Mouse (Mus musculus): ENCODE data around the gene Myo9b. TPM values are rescaled to one million over a fixed set of nuclear protein-coding genes. Genes with fewer than 3 reads are reported as not detected.
"Not testable (repeated sequence)": the region's sequence is repeated elsewhere in the genome, so short reads cannot be mapped to it uniquely, and the experiment has no call there.

The Myo9b gene
- total RNA-seq, 2 experiments from 2014 or later, result 29.1 to 32.8 TPM

- no peak for DNase-seq (ENCODE audit: low spot score in 2 of 2)
Measured at GRCm38 (mm10) chr8:71296188-71296621, 23.7 kb downstream of the Myo9b start.

DNA sequence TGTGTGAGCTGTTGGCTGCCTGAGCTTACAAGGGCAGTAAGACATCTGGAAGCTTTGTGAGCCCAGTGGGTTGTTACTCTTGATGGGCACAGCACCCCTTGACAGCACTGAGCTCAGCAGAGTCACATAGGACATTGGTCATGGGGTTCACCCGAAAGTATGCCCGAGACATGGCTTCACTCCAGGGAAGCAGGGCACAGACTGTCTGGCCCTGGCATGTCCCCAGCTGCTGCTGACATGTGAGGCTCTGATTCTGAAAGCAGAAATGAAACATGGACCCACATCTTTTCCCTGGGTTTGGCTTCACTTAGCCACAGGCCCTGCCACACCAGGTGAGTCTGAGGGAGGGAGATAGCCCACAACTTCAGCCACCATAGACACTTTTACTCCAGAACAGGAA lies 24.3 kb downstream of the Myo9b start:
- no peak for DNase-seq (ENCODE audit: low spot score in 2 of 2)

DNA sequence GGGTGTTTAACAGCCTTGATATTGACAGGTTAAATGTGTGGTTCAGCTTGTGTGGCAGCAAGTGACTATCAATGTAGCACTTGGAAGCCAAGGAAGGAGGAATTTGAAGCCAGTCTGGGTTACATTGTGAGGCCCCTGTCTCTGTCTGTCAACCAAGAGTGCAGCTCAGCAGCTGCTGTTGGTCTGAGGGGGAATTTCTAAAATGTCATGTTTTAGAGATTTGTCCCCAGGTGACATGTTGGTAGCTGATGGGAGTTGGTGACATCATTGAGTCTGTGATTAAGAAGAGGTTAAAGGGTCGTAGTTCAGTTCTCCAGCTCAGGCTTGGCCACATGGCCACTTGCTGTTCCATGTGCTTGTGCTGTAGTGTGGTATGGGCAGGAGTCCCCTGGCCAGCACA lies 24.9 kb downstream of the Myo9b start:
- no peak for DNase-seq (ENCODE audit: low spot score in 2 of 2)

DNA sequence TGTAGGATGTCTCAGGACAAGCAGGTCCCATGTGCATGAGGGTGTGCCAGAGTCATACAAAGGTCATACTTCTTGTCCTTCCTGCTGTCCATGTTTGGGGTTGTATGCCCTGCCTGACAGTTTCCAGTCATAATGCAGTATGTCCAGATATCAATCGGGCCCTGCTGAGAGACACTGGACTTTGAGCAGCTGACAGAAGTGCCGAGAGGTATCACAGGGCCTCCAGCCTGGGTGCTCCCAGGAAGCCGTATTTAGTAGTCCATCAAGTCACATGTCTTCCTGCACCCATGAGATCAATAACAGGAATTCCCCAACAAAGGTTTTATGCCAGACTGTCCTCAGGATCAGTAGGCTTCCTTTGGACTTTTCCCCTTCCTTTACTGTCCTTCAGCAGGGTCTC lies 27.2 kb downstream of the Myo9b start:
- DNase-seq (ENCODE audit: low spot score in 2 of 2), result no peak

DNA sequence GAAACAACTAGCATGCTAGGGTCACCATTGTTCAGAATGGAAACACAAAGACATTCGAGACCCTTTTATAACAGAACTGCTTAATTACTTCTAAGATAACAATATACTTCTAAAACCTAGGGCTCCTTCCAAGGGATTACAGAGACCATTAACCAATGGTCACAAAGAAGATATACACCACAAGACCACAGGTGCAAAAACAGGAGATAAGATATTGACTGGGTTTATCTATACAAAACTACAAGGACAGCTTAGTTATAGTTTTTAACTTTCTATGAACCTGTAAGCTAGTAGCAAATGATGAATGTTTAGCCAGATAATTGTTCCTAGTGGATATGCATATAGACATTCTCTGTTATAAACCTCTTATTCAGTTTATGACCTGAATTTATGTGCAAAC lies 30.3 kb downstream of the Myo9b start:
- DNase-seq (ENCODE audit: low spot score in 2 of 2), result no peak

GRCm38 (mm10) chr8:71303632-71304031 lies 31.1 kb downstream of the Myo9b start:
- DNase-seq (ENCODE audit: low spot score in 2 of 2), result no peak

DNA sequence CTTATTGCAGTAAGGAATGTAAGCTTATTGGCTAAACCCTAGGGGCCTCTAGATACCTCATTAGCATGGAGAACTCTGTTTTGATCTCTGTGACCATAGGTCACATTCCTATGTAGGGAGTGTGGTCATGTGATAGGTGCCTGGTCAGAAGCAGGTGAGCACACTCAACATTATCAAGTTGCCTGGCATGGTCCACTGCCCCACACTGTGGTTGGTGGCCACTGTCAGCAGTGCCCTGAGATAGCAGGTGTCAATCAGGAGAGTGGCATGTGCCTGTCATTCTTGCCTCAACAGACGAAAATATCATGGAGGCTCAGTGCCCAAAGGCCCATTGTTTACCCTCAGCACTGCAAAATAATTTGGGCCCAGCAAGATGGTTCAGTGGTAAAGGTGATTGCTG lies 33.5 kb downstream of the Myo9b start:
- DNase-seq (ENCODE audit: low spot score in 2 of 2), result no peak

GRCm38 (mm10) chr8:71307371-71307770 lies 34.9 kb downstream of the Myo9b start:
- DNase-seq (ENCODE audit: low spot score in 2 of 2), result no peak

GRCm38 (mm10) chr8:71307913-71308312 lies 35.4 kb downstream of the Myo9b start:
- DNase-seq (ENCODE audit: low spot score in 2 of 2), result no peak

- no peak for DNase-seq (ENCODE audit: low spot score in 2 of 2)
Measured at GRCm38 (mm10) chr8:71310446-71310845, 37.9 kb downstream of the Myo9b start.

GRCm38 (mm10) chr8:71312700-71313099 lies 40.2 kb downstream of the Myo9b start:
- DNase-seq (ENCODE audit: low spot score in 2 of 2), result no peak

DNA sequence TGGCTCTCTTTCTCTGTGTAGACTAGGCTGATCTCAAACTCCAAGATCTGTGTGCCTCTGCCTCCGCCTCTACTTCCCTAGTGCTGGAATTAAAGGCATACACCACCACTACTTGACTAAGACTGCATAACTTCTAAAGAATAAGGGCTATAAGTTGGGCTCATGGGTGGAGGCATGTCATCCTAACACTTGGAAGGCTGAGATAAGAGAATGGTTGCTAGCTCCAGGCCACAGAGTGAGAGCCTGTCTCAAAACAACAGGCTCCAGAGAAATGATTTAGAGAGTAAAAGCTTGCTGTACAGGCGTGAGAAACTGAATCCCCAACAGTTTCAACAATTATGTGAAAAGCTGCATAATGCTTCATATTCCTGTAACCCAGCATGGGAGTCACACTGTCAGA lies 41.4 kb downstream of the Myo9b start:
- no peak for DNase-seq (ENCODE audit: low spot score in 2 of 2)

- no peak for DNase-seq (ENCODE audit: low spot score in 2 of 2)
Measured at GRCm38 (mm10) chr8:71315972-71316371, 43.5 kb downstream of the Myo9b start.

DNA sequence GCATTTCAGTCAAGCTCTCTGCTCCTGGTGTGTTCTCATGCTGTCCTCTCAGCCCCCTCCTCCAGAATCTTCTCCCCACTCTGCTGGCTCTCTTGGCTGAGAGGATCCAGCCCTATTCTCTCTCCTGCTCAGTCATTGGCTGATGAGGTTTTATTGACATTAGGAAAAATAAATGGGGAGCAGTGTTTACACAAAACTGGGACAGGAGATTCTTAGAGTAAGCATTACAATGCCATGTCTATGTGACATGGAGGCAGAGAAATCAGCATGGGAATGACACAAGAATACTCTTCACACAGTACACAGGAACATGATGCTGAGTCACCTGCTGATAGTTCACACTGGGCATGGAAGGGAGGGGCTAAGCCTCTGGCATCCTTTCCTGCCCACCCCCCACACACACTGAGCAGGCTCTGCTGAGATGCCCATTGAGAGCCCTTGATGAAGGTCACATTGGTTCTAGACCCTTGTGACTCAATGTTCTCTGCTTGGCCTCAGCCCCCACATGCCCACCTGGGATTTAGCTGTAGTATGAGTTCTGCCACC lies 44.0 kb downstream of the Myo9b start:
- no peak for DNase-seq (ENCODE audit: low spot score in 2 of 2)

GRCm38 (mm10) chr8:71318610-71319009 lies 46.1 kb downstream of the Myo9b start:
- DNase-seq (ENCODE audit: low spot score in 2 of 2), result not testable (repeated sequence)

DNA sequence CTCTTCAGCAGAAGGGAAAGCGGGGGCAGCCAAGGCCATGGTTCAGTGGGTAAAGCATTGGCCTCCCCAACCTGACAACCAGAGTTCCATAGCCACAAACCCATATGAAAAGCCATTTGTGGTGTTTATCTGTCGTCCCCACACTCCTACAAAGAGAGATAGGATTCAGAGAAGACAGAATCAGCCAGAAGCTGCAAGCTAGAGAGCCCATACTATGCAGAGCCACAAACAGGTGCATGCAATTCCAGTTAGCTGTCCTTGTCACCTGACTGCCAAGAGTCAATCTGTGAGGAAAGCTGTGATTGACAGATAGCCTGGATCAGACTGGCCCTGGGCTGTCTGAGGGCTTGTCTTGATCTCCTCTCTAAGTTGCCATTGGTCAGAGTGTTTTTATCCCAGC lies 47.2 kb downstream of the Myo9b start:
- not testable (repeated sequence) for DNase-seq (ENCODE audit: low spot score in 2 of 2)

- DNase-seq (ENCODE audit: low spot score in 2 of 2), result peak in 1 of 2 experiments; percentile 20
Measured at GRCm38 (mm10) chr8:71322939-71323338, 50.4 kb downstream of the Myo9b start.

- peak in 1 of 2 experiments; percentile 10 for DNase-seq (ENCODE audit: low spot score in 2 of 2)
Measured at GRCm38 (mm10) chr8:71324848-71325247, 52.3 kb downstream of the Myo9b start.

GRCm38 (mm10) chr8:71337834-71338233 lies 65.3 kb downstream of the Myo9b start:
- DNase-seq (ENCODE audit: low spot score in 2 of 2), result not testable (repeated sequence)

DNA sequence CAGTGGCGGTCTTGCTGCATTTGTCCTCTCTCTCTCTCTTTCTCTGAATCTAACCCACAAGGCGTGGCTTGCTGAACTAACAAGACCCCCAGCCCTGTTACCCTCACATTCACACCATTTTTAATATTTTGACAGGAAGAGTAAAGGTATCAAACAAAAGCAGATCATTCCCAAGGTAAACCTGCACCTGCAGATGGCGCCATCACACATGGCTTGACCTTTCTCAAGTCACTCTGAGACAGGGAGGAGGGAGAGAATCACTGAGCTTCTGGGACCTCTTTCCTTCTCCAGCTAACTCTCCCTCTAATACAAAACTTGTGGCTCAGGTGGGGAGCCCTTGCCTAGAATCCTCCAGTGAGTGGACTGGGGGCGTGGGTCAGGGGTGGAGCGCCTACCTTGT lies 68.1 kb downstream of the Myo9b start:
- no peak for DNase-seq (ENCODE audit: low spot score in 2 of 2)

DNA sequence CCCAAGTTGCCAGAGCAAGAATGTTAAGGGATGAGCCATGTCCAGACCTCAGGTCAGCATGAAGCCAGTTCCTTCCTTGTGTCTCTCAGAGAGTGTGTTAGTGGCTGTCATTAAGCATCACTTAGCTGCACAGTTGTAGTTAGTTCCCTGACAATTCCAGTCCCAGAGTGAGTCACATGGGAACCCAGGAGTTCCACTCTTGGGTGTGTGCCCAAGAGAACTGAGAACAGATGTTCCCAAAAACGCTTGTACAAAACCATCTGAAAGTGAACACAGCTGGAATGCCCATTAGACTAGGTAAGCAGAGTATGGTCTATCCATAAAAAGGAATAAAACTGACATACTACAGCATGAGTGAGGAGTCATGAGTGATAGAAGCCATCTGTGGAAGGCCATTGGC lies 74.1 kb downstream of the Myo9b start:
- no peak for DNase-seq (ENCODE audit: low spot score in 2 of 2)

GRCm38 (mm10) chr8:71351117-71351516 lies 78.6 kb downstream of the Myo9b start:
- no peak for DNase-seq (ENCODE audit: low spot score in 2 of 2)

DNA sequence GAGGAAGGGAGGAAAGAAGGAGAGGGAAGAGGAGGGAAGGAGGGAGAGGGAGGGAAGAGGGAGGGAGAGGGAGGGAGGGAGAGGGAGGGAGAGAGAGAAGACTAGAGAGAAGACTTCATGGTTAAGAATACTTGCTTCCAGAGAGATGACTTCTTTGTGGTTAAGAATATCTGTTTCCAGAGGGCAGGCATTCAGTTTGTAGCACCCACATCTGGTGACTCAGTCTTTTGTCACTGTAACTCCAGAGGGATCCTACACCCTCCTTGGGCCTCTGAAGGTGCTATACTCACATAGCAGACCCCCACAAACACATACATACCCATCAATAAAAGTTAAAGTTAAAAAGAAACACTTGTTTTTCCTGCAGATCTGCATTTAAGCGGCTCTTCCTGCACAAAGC lies 79.0 kb downstream of the Myo9b start:
- DNase-seq (ENCODE audit: low spot score in 2 of 2), result no peak

DNA sequence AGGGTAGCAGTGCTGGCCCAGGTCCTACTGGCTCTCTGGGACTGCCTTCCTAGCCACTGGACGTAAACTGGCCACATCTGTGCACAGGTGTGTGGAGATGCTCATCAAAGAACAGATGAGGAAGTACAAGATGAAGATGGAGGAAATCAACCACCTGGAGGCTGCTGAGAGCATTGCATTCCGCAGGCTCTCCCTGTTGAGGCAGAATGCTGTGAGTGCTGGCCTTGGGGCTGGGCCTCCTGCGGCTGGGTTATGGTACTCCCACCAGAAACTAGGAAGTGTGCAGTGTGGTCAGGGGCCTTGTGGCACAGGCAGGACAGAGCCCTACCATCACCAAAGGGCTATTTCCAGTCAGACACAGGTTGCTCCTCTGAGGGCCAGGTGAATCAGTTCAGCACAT lies 85.5 kb downstream of the Myo9b start:
- DNase-seq (ENCODE audit: low spot score in 2 of 2), result no peak
